Mouse (Mus musculus): ENCODE measurements at regions not wholly inside any gene's neighbourhood (a gene's known extent, or its start where the extent isn't known, plus 50 kb on each side); places are given as distances from the start of the nearest gene placed in this dataset.

DNA sequence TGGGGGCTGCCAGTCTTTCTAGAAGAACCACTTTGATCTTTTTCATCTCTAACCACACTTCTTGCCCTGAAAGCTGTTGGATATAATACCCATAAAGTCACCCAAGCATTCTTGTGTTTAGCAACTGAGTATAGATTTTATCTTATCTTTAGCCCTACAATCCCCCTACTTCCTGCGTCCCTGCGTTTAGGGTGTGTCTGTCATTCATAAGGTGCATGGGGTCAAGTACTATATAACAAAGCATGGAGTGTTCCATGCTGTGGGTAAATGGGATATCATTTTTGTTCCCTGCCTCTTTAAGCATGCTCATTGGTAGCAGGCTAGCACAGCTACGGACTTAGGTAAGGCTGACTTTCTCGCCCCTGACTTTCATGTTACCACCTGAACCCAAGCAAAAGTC lies 122.5 kb upstream of the Twist2 start:
- no peak for DNase-seq (ENCODE audit: low spot score in 2 of 2)

- no peak for DNase-seq (ENCODE audit: low spot score in 2 of 2)
Measured at GRCm38 (mm10) chr1:91685031-91685430, 116.2 kb upstream of the Twist2 start.

GRCm38 (mm10) chr1:91685789-91686188 lies 115.5 kb upstream of the Twist2 start:
- DNase-seq (ENCODE audit: low spot score in 2 of 2), result no peak

- DNase-seq (ENCODE audit: low spot score in 2 of 2), result no peak
Measured at GRCm38 (mm10) chr1:91691601-91692000, 109.7 kb upstream of the Twist2 start.

- no peak for DNase-seq (ENCODE audit: low spot score in 2 of 2)
Measured at GRCm38 (mm10) chr1:91692709-91693460, 108.4 kb upstream of the Twist2 start.

DNA sequence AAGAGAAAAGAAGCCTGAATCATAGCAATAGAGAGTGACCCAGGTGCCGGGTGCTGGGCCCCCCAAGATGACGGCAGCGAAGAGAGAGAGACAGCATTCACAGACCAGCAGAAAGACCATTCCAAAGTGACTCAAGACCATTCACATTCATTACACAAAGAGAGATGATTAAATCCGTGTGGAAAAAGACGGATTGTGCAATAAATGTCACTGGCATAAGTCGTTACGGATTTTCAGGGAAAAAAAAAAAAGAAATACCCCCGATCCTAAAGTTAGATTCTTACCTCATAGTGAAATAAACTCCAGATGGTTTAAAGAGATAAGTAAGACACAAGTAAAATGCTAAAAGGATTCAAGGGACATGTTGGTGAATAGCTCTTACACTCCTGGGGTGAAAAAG lies 104.2 kb upstream of the Twist2 start:
- no peak for DNase-seq (ENCODE audit: low spot score in 2 of 2)

- no peak for DNase-seq (ENCODE audit: low spot score in 2 of 2)
Measured at GRCm38 (mm10) chr1:91701475-91701874, 99.8 kb upstream of the Twist2 start.

DNA sequence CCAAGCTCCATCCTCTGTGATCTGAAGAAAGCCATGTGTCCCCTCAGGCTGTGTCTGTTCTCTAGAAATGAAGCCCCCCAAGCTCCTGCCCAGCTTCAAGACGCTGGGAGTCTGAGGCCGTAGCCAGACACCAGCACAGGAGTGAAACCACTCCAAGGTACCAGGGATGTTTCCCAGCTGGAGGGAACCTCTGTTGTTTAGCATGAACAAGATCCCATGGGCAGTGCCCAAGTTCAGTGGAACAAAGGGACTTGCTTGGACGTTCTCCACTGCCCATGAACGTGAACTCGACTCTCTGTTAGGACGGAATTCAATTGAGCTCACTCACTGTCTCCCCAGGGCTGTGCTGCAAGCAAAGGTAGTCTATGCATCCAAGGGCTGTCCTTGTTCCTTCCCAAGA lies 99.2 kb upstream of the Twist2 start:
- DNase-seq (ENCODE audit: low spot score in 2 of 2), result no peak

GRCm38 (mm10) chr1:91702737-91703136 lies 98.5 kb upstream of the Twist2 start:
- DNase-seq (ENCODE audit: low spot score in 2 of 2), result no peak

DNA sequence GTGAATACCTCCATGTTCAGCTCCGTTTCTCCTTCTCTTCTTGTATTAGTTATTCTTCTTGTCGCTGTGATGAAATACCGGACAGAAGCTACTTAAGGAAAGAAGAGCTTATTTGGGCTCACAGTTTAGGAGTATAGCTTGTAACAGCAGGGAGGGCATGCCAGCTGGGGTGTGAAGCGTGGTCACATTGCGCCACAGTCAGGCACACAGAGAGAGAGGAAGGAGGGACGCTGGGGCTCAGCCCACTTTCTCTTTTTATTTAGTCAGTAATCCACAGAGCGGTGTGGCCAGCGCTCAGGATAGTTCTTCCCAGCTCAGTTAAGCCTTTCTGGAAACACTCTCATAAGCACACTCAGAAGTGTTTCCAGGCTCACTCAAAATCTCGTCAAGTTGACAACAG lies 95.8 kb upstream of the Twist2 start:
- peak in 1 of 2 experiments; percentile 23 for DNase-seq (ENCODE audit: low spot score in 2 of 2)

DNA sequence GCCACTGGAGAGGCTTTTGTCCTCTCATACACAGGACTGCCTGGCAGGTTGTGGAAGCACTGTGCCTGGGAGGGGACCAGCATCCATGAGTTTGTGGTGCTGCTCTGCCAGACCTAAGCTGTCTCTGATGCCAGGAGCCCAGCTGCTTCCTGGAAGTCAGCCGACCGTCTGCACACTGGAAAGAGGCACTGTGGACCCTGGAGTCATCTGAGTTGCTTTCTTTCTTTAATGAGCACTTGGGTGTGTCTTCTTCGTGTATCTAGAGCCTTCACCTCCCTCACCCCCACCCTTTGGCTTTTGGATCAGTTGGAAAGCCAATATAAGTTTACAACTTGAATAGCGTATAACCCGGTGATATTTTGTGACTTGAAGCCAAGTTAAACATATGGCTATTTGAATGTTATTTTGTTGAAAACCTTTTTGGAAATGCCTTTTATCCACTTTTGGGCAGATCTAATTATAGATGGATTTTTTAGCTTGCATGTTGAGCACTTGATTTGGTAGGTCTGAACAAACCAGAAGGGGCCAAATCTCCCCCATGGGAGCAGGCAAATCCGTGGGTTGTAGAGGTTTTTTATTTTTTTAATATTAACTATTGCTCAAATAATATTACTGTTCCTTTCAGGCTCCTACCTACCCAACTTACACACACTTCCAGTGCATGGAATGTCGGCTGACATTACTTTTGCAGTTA lies 92.6 kb upstream of the Twist2 start:
- DNase-seq (ENCODE audit: low spot score in 2 of 2), result no peak

DNA sequence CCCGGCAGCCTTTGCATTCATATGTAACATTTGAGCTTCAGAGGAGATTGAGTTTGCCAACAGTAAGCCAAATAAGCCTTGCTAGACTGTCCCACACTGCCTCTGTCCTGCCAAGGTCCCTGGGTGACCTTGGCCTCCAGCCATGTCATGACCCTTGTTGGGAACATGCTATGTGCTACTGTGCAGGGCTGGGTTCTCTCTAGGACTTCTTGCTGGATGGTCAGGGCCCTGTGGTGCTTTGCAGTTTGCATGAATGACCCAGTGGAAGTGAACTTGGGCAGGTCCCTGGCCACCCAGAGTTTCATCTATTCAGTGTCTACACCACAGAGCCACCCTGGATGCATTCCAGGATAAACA lies 92.0 kb upstream of the Twist2 start:
- no peak for DNase-seq (ENCODE audit: low spot score in 2 of 2)

- DNase-seq (ENCODE audit: low spot score in 2 of 2), result no peak
Measured at GRCm38 (mm10) chr1:91713131-91713530, 88.1 kb upstream of the Twist2 start.

DNA sequence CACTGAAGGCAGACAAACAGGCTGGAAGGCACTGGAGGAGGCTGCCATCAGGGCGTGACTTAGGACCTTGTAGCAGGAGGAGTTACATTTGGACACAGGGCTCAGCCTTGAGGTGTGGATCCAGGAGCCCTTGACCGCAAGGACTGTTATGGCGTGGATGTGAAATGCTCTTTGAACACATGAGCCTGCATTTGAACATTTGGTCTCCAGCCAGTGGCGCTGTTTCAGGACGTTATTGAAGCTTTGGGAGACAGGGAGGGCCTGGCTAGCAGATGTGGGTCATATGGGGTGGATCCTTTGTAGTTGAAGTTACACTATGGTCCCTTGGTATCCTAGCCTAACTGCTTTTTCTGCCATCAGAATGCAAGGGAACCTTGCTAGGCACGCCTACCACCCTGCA lies 87.0 kb upstream of the Twist2 start:
- no peak for DNase-seq (ENCODE audit: low spot score in 2 of 2)

GRCm38 (mm10) chr1:91715341-91715740 lies 85.9 kb upstream of the Twist2 start:
- no peak for DNase-seq (ENCODE audit: low spot score in 2 of 2)

DNA sequence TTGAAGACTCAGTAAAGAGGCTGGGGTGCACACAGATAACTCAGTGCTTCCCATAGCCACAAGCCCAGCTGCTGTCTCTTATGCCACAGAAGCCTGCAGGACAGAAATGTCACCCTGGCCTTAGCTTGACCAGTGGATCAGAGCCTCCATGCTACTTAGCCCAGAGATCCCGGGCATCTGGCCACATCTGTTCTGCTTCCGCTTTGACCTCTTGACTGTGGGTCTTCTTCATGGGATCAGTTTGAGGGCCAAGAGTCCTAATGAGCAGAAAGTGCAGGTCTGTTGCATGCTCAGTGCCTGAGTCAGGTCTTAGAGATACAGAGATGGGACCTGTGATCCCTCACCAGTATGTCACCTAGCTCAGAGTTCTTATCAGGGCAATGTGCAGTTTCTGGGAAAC lies 85.5 kb upstream of the Twist2 start:
- DNase-seq (ENCODE audit: low spot score in 2 of 2), result no peak

- no peak for DNase-seq (ENCODE audit: low spot score in 2 of 2)
Measured at GRCm38 (mm10) chr1:91716836-91717235, 84.4 kb upstream of the Twist2 start.

DNA sequence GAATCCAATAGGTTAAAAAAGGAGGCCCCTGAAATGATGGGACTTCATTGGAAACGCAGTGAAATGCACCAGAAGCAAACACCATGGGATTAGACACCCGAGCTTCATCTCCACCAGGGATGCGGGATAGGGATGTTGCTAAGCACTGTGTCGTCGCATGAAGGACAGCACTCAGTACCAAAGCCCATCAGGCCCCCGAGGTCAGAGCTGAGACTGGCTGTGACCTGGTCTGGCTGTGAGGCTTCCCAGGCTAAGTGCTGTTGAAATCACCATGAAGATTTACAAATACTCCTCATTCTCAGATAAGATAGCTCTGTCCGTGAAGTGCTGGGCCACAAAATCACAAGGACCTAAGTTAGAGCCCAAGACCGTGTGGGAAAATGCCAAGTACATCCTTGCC lies 83.3 kb upstream of the Twist2 start:
- no peak for DNase-seq (ENCODE audit: low spot score in 2 of 2)

DNA sequence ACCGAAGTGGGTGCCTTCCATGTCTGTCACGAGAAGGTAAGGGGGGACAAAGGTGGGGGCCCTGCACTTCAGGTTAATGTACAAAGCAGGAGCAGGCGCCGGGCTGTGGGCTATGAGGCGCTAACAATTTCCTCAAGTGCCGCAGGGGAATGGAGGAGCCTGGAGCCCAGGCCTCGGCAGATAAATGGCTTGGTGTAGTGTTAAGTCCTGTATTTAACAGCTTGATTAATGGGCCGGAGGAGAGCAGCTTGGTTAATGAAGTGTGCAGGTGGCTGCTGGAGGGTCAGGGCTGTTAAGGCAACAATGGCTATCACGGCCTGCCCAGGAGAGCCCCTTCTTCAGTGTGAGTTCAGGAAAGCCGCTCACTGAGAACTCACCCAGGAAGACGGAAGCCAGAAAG lies 72.0 kb upstream of the Twist2 start:
- no peak for DNase-seq (ENCODE audit: low spot score in 2 of 2)

- DNase-seq (ENCODE audit: low spot score in 2 of 2), result no peak
Measured at GRCm38 (mm10) chr1:91730281-91730680, 71.0 kb upstream of the Twist2 start.

- no peak for DNase-seq (ENCODE audit: low spot score in 2 of 2)
Measured at GRCm38 (mm10) chr1:91731703-91732102, 69.6 kb upstream of the Twist2 start.

- no peak for DNase-seq (ENCODE audit: low spot score in 2 of 2)
Measured at GRCm38 (mm10) chr1:91732461-91732861, 68.8 kb upstream of the Twist2 start.

DNA sequence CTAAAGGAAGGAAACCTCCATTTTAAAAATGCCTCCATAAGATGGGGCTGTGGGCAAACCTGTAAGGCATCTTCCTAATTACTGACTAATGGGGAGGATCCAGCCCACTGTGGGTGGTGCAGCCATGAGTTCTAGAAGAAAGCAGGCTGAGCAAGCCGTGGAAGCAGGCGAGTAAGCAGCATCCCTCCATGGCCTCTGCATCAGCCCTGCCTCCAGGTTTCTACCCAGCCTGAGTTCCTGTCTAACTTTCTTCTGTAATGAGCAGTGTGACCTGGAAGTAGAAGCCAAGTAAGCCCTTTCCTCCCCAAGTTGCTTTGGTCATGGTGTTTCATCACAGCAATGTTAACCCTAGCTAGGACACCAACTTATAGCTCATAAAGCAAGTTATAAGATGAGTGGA lies 66.5 kb upstream of the Twist2 start:
- no peak for DNase-seq (ENCODE audit: low spot score in 2 of 2)

GRCm38 (mm10) chr1:91735436-91735835 lies 65.8 kb upstream of the Twist2 start:
- DNase-seq (ENCODE audit: low spot score in 2 of 2), result no peak
